Mouse (Mus musculus): ENCODE data around the gene Fscn1.

DNA sequence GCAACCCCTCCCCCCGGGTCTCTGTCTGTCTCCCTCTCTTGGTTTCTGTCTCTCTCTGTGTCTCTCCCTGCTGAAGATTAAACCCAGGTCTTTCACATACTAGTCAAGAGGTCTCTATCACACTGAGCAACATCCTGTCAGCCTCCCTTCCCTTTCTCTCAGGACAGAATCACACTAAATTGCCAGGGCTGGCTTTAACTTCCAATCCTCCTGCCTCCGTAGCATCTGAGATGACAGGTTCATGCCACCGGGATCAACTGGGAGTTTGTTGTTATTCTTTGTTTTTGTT, 33.3 kb upstream of the Fscn1 start:
- no peak for TF ChIP-seq POLR2A (IDR thresholded peaks at IDR 0.05; ENCODE audit: insufficient read depth, low read length)
- no peak for TF ChIP-seq CTCF (IDR thresholded peaks at IDR 0.05; ENCODE audit: low read depth, low read length)
